Mouse (Mus musculus) cerebellum, adult 2 months (tissue): Measurements from ENCODE around the gene Med18.
"Not testable (repeated sequence)": the region's sequence is repeated elsewhere in the genome, so short reads cannot be mapped to it uniquely, and the experiment has no call there.

Source experiments
- CTCF ChIP-seq: fragments of 200-500 bp; IDR thresholded peaks from 2 replicates; pipeline ENCODE4 v1.5.1; 2011; ENCODE audit warnings: low read depth, mild to moderate bottlenecking, control low read depth, low read length, moderate library complexity, borderline replicate concordance; ENCODE audit not compliant: insufficient read depth
- POLR2A ChIP-seq: fragments of 200-500 bp; IDR thresholded peaks from 2 replicates; pipeline ENCODE4 v1.6.1; 2011; ENCODE audit warnings: low read length, control low read depth, borderline replicate concordance; ENCODE audit not compliant: insufficient read depth

GRCm38 (mm10) chr4:132413257-132413656 lies 50.5 kb downstream of the Med18 start:
- TF ChIP-seq CTCF, POLR2A: not testable (repeated sequence)
